Mouse (Mus musculus) heart, postnatal 0 days (tissue): ENCODE results near the gene Ern1.

ENCODE experiments used
- CTCF ChIP-seq: IDR thresholded peaks from 2 replicates; pipeline ENCODE4 v1.5.1; 2016; ENCODE audit warnings: antibody characterized with exemption, control low read depth, low read depth
- EP300 ChIP-seq: IDR thresholded peaks from 2 replicates; pipeline ENCODE4 v1.6.1; 2016; ENCODE audit warnings: antibody characterized with exemption, low read depth

- no peak for TF ChIP-seq EP300
- TF ChIP-seq CTCF = no peak
Observed at GRCm38 (mm10) chr11:106373998-106374397, 113.7 kb downstream of the Ern1 start.
